Mouse (Mus musculus) erythroblast, embryonic 14.5 days (primary cell): ENCODE data around the gene Foxn3.

Source experiments
- GATA1 ChIP-seq: IDR thresholded peaks from 2 replicates; pipeline ENCODE4 v1.6.1; 2012; ENCODE audit warnings: low read length, inconsistent platforms, mixed read lengths
- TAL1 ChIP-seq: IDR thresholded peaks from 3 replicates; pipeline ENCODE4 v1.6.1; 2012; ENCODE audit warnings: low read length, inconsistent platforms, mixed read lengths

DNA sequence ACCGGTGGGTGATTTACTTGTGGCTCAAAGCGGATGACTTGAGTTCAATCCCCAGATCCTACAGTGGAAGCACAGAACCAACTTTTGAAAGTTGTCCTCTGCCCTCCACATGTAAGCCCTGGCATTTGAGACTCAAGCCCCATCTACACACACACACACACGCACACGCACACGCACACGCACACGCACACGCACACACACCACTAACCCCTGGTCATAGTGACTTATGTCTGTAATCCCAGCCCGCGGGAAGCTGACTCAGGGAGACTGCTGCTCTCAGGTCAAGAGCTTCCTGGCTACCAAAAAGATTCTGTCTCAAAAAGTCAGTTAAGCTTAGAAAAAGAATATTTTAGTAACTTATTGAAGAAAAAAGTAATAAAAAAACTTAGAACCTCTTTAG, 13.6 kb downstream of the Foxn3 start:
- no peak for TF ChIP-seq GATA1
- no peak for TF ChIP-seq TAL1
